Mouse (Mus musculus): Measurements from ENCODE around the gene Wdr18.

DNA sequence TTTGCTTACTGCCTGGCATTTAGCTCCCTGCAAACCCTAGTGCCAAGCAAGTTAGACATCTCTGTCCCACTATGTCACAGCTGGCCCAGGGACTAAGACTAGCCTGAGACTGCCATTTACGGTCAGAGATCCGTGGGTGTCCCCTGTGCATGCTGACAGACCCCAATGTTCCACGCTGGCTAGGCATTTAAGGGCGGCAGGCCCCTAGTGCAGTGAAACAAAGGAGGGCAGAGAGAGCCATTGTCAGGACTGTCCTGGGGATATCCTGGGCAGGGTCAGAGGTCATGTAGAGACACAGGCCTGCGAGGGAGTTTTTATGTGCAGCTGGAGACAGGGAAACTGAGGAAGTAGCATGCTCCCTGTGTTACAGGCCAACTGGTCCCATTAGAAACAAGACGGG, 26.1 kb upstream of the Wdr18 start:
- no peak for TF ChIP-seq CTCF (IDR thresholded peaks at IDR 0.05; ENCODE audit: extremely low read depth, insufficient read depth, low read length)
- no peak for TF ChIP-seq POLR2A (IDR thresholded peaks at IDR 0.05; ENCODE audit: extremely low read depth, insufficient read depth, low read length)

Data from cortical plate, adult 2 months (tissue).